Mouse (Mus musculus): ENCODE results near the gene Hk2. TPM values are rescaled to one million over a fixed set of nuclear protein-coding genes. Genes with fewer than 3 reads are reported as not detected.

Gene Hk2
- polyA plus RNA-seq (2017; shearing (Covaris generic)): 1.3 TPM

DNA sequence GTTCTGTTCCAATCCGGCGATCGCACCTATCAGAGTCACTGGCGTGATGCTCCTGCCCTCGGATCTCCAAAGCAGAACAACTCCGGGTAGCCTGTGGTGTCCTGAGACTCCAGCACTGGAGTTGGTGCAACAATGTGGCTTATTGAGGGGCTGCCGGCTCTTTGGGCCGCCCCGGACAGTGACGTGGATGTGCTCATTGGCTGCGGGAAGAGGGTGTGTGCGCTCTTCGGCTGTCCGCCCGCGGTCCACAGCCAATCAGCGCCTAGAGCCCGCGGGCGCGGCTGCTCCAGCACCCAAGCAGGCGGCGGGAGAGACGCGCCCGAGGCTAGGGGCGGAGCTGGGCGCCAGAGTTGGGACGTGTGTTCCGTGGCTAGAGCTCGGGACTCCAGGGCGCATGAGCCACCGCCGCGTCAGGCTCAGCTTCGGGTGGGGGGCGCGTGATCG is at the start of gene Hk2:
Gene Hk2 (minus strand): TSS at position 134 of the 444 bp plus-strand sequence.

DNA sequence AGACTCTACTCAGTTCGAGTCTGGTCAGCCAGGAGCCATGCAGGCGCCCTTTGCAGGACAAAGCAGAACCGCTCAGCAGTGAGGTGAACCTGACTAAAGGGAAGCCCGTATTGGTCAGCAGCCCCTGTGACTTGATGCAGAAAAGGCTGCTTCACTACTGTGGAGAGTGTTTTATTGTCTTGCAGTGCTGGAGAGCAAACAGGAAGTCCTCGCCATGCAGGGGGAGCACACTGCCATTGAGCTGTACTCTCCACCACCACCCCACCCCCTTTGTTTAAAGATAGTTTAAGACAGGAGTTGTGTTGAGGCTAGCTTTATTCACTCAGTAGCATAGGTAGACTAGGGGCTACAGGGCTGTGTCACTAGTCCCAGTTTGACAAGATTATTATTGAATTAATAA is 69.0 kb downstream of the Hk2 start, which contains the start of gene Pole4:
Gene Pole4 (minus strand): TSS at position 145 of the 400 bp plus-strand sequence.

Other genes with a start within 250 kb of the Hk2 start
- gene Pole4, start 69.1 kb downstream of the Hk2 start, polyA plus RNA-seq (2017; shearing (Covaris generic)): 173 TPM
- 2.9 TPM for gene Sema4f, start 165.3 kb upstream of the Hk2 start, polyA plus RNA-seq (2017; shearing (Covaris generic))
- 2.2 TPM for gene M1ap, start 172.4 kb upstream of the Hk2 start, polyA plus RNA-seq (2017; shearing (Covaris generic))

All from CD4-positive, CD25-positive, alpha-beta regulatory T cell, adult 9 weeks (primary cell).